Mouse (Mus musculus) kidney, adult 18-20 months (tissue): ENCODE measurements around the gene Rbfox3.

Experiments used
- DNase-seq: peaks from one replicate; pipeline ENCODE4 v3.0.0; 2021

The Rbfox3 gene

DNA sequence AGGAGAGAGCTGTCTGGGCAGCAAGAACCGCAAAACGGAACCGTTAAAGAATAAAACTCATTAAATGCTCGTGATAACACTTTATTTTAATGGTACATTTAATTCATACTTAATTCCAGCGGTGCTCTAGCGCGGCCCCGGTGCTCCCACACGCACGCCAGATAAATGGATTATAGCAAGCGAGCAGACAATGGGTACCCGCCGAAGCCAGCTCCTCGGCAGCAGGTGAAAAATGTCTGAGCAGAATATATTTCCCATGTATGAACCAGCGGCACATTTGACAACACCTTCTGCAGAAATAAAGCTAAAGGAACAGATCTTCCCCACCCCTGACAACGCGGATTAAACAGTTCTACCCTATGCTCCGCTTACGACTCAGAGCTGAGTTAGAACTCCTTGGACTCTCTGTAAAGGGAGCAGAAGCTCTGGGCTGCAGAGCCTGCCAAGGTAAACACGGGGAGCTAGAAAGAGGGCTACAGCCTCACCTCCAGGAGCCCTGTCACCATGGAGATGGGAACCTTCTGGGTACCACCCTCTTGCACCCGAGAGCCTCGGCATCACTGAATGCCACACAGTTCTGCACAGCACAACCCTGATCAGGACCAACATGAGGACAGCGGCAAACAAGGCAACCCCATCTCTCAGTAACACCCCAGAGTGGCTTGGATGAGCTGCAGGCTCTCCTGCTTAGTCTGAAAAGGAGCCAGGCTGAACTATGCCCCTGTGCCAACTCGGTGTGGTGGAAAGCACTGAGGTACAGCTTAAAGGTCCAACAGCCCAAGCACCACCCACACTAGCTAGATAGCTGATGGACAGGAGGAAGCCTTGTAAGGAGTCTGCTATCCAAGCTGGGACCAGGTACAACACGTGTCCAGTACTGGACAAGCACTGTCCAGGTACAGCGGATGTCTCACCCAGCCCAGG lies 196.5 kb downstream of the Rbfox3 start:
- DNase-seq: no peak

DNA sequence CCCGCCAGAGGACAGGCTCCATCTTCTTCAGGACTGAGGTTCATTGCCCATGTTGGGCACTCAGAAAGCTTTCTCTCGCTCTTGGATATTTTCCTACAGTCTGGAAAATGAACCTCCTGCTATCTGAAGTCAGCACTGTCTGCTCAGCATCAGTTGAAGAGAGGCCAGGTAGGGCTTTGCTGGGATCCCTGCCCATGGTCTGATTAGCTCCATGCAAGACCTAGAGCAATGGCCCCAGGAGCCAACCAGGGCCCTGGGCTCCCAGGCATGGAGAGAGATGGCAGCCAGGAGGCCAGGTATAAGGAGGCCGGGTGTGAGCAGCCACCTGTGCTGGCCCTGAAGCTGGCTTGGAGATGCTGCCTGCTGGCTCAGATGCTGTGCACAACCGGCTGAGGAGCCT lies 198.6 kb downstream of the Rbfox3 start:
- DNase-seq: no peak

DNA sequence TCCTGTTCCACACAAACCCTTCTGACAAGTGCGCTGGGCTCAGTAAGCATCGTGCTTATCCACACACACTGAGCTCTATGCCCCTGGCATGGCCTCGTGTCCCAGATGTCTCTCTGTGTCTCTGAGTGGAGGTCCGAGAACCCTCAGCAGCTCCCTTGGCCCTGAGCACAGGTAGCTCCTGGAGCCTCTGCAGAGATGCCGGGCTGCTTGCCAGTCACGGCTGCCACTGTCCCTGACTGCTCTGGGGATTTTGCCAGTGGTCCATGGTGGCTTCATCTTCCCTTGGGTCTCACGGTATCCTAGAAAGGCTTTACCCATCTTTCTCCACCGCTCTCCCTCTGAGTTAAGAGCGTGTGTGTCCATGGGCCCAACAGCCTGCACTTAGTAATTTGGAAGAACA lies 199.3 kb downstream of the Rbfox3 start:
- DNase-seq: no peak

DNA sequence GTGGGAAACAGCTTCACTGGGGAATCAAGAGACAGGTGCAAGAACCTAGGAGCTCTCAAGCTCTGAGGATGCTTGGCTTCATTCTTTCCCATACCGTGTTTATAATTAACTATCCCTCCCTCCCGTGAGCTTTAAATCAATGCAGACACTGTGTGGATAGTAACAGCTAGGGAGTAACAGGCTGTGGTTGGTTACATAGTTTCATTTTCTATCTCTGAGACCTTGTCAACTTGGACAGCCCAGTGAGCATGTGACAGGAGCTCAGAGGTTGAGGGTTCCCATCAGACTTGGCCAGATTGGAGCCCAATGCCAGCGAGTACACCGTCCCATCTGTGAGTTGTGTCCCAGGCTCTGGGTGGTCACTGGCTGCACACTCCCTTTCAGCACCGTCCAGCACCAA lies 201.4 kb downstream of the Rbfox3 start:
- no peak for DNase-seq

DNA sequence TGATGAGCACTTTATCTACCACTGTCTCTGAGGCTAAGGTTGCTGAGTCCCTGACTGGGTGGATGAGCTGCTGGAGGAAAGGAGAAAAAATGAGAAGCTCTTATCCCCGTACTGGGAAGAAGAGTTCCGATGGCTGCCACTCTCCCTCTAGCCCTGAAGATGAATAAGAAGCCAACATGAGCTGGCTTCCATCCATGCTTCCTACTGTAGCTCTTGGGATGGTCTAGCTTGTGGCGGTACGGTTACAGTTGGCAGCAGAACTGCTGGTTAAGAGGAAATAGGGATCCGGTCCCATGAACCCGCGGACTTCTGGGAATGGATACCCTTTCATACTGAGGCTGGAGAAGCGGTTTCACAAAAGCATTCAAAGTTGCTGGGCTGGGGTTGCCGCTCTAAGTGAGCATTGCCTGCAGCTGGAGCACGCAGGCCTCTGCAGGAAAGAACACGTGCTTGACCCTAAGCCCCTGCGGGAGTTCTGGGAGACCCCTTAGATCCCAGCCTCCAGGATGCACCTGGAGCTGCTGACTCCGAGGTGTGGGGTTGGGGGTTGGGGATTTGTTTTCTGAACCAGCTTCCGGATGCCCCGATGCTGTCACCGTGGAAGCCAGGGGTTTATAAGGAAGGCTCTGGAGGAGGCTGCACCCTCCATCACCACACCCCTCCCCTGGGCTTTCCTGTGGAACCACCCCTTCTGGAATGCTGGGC lies 215.0 kb downstream of the Rbfox3 start:
- DNase-seq: no peak

DNA sequence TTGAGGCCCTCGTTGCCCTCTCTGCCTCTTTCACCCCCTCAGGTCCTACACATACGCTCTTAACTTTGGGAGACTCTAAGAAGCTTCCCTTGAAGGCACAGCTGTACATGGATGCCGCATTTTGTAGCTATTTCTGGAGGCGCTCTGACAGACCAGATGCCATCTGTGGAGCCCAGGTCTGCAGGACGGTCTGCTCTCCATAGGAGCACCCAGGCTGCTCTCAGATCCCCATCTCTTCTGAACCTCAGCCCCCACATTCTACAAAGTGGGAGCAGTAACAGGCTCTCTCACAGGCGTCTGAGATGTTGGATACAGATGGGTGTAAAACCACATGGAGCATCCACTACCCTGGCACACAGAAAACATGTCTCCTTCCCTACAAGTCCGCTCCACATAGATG lies 218.1 kb downstream of the Rbfox3 start:
- no peak for DNase-seq

DNA sequence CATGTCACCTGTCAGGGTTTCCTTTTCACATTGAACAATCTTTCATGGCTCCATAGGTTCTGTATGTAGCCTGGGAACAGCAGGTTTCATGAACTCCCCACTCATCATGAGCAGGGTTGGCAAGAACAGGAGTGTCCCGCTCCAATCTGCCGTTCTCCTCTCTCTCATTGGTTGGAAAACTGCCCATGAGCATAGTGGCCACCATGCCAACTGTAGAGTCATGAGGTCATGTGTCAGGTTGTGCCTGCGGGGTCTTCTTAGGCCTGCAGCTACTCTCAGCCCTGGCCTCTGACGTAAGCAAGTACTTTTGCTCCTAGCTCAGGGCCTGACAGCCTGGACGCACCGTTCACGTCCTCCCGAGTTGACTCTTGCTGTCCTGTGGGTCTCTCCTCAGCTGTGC lies 221.1 kb downstream of the Rbfox3 start:
- no peak for DNase-seq

DNA sequence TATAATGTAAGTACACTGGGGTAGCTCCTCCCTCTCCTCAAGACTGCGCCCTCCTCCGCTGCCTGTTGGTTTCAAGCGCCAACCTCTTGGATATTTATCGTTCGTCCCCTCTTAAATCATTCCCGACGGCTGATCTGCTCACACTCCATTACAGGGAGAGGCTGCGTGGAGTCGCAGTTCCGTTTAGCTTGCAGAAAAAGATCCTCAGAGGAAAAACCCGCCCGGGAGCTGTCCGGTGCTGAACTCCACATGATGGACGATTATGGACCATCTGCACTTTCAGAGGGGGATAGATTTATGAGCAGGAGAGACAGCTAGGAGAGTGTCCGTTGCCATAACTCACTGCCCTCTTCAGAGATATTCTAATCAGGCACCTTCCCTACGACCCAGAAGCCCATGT lies 226.0 kb downstream of the Rbfox3 start:
- DNase-seq: no peak

DNA sequence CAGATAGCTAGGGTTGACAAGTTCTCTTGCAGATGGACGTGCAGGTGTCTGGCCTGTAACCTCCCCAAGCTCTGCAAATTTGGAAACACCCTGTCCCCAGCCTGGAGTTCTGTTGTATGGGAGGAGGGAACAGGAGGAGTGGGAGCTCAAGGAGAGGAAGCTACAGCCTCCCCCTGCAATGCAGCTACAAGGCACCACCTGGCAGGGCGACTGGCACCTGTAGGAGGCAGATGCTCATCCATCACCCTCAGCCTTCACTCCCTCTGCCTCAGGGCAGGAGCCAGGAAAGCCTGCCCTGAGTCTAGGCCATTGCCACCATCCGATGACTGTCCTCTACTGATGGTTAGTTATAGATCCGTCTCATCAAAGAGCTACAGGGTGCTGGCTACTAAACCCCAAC lies 226.7 kb downstream of the Rbfox3 start:
- DNase-seq: no peak

DNA sequence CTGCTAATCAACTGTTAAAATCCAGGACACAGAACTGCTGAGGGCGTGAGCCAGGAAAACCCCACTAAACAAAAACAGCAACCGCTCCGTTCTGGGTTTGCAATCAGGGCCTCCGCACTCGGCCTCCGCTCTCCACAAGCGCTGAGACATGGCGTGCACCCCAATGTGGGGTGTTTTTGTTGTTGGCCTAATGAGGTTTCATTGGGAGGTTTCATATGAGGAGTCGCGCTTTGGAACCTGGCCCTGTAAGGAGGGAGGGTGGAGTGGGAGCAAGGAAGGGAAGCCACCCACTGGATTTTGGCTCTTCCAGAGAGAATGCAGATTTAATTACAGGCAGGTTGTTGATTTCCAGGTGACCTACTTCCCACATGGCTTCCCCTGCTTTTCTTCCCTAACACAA lies 230.7 kb downstream of the Rbfox3 start:
- DNase-seq: no peak

DNA sequence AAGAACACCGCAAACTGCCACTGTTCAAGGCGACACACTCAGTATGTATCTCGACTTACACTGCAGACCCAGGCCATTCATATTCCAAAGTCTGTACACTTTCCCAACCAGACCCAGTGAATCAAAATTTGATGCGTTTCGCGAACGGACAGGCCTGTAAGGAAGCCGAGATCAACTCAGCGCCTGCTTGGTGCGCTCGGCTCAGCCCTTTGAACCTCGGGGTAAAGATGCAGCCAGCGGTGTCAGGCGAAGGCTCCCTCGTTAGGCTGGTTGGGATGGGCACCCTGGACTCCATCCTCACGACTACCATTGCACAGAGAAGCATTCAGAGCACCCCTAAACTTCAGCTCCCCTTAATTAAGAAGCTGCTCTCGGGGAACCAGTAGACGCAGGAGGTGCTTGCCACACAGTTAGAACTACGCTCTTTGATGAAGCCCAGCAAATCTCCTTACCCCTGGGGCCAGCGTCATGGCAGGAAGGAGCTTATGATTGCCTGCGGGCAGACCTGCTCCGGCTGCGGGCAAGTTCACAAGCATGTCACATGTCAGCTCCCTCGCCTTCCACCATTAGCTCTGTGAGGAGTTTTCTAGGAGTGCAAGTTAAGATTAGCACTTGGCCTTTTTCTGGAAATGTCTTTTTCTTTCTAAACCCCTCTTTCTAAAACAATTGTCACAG lies 231.5 kb downstream of the Rbfox3 start:
- DNase-seq: no peak

DNA sequence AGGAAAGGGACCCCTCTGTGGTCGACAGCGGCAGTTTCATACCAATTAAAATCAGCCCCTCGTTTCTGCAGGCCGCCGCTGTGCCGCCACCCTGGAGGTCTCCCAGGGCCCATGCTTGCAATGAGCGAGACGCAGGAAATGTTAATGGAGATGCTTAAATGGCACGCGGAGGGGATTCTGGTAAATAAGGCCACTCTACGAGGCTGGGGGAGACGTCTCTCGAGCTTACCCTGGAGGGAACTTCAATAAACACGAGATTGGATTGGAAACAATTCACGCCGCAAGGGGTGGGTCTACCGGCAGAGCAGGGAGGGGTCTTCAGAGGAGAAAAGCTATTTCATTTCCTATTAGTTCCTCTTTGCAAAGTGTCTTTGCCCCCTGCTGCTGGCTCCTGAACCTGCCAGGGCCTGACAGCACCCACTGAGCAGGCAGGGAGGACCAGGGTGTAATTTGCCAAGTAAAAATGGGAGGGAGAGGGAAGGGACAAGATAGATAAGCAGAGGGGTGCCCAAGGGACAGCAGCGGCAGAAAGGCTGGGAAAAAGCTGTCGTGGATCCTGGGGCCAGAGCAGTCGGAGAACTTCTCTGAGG lies 232.8 kb downstream of the Rbfox3 start:
- DNase-seq: no peak

DNA sequence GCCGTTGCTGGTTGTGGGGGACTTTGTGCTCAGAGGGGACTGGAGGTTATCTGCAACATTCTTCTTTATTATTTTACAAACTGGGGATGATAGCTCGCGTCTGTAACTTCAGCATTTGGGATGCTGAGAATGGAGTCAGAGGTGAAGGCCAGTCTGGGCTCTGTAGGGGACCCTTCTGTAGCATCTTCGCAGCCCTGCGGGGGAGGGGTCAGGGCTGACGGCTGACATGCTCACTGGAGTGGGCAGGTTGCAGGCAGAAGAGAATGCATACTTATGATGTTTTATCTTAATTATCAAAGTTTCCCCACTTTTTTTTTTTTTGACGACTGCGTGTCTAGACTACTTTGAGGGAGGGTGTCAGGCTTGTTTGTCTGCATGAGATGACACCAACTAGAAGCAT lies 234.1 kb downstream of the Rbfox3 start:
- DNase-seq: no peak

DNA sequence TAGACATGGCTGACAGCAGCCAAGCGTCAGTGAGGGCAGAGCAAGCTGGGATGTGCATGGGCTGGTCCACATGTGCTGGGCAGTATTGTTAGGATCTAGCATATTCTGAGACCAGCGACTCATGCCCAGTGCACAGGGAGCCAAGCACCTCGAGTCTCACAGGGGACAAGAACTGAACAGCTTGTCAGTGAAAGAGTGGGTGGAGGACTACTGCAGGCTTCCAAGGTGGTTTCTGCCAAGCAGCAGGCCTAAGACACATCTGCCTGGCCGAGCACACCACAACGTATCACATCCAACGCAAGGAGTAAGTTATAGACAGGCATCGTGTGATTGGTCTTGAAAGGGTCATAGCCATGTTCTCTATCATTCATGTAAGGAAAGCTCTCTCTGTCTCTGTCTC lies 235.0 kb downstream of the Rbfox3 start:
- no peak for DNase-seq

DNA sequence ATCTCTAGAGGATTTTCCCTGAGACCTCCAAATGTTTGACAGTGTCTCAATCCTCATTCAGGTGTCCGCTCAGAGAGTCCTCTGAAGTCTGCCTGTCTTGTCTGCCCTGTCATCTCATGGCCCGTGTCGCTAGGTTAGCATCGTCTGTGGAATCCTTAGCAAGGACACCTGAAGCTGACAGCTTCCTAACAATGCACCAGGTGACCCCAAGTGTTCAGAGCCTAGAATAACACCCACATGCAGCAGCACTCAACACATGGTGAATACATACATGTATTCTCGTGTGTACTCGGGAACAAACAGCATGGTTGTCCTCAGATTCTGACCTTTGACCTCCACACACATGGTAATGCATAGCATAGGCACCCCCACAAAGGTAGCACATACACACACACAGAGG lies 239.4 kb downstream of the Rbfox3 start:
- no peak for DNase-seq

DNA sequence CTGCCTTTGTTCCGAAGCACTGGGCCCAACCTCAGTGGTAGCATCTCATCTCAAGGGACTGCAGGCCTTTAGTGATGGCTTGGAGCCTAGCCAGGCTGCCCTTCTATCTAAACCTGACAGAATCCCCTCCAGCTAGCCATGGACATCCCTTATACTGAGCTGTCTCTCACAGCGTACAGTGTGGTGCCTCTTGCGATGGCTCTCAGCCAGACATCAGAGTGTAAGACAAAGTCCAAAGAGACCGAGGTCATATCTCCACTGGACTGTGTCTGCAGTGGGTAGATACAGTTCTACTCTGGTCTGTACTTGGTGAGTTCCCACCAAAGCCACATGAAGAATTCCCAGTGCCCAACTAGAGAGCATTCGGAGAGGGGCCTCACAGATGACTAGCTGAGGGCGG lies 240.2 kb downstream of the Rbfox3 start:
- DNase-seq: peak; percentile 19

DNA sequence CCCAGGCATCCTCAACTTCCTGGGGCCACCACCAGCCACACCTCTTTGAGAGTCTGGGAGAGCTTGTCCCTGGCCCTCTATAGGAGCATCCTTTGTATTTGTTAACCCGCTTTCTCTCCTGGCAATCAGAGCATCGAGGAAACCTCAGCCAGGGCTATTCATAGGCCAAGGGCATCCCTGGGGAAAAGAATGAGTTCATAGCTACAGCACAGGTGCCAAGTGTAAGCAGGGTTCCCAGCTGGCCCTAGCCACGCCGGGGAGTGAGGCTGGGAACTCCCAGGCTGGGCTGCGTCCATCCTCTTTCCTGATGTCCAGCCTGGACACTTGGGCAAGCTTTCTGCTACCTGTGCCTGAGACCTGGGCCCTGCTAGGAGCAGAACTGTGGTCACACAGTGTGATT lies 241.6 kb downstream of the Rbfox3 start:
- DNase-seq: no peak

DNA sequence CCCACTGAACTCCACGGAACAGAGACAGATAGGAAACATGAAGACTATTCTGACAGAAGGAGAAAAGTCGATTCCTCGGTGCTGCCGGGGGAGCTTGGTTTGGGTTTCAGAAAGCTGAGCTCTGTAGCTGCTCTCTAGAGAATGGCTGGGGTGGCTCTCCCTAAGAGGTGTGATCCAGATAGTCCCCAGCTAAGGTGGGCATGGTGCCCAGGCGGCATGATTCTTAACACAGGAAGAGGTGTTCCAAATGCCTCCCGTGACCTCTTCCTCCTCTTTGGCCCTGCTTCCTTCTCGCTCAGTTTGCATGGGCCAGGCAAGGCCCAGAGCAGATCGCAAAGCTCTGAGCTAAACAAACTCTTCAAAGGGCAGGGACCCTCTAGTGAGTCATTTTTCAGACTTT lies 243.0 kb downstream of the Rbfox3 start:
- DNase-seq: peak; percentile 38

DNA sequence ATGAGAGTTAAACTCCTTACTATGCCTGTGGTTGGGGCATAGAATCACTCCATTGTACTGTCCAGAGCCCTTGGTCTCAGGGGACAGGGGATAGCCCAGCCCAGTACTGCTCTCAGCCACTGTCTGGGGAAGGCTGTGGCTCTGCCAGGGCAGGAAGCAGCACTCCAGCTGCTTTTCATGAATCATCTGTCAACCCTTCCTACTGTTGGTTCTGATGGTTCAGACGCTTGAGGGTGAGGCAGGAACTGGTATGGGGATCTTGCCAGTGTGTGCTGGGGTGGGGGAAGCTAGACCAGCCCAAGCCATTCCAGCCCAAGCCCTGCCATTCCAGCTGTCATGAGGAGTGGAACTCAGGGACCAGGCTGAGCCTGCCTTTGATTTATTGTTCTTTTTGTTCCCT lies 243.5 kb downstream of the Rbfox3 start:
- peak; percentile 28 for DNase-seq

DNA sequence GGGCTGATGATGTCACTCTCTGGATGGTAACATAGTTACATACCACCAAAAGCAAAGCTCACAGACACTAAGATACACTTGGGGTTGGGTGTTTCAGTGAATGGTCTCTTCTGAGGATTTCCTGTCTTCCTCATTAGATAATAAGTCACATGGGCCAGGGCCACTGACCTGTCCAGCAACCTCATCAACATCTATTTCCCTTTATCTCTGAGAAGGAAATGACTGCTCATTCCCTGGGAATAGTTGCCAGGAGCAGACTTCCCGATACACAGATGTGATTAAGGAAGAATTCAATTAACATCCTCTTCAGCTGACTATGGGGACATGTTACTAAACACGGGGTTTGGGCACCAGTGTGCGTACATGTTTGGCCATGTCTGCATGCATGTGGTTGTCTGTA lies 245.2 kb downstream of the Rbfox3 start:
- DNase-seq: no peak

DNA sequence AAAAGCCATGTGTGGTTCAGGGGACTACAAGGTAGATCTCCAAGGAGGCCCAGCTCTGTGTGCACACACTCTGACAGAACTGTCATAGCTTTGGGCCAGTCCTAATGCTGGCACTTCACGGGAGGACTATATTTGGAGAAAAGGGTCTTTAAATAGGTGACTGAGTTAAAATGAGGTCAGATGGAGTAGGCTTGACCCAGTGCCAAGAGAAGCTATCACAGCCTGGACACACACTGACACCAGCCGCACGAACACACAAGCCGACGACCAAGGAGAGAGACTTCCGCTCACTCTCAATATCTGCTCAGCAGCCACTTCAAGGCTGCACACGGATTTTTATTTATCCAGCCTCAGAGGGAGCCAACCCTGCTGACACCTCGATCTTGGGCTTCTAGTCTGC lies 248.1 kb downstream of the Rbfox3 start:
- DNase-seq: no peak

DNA sequence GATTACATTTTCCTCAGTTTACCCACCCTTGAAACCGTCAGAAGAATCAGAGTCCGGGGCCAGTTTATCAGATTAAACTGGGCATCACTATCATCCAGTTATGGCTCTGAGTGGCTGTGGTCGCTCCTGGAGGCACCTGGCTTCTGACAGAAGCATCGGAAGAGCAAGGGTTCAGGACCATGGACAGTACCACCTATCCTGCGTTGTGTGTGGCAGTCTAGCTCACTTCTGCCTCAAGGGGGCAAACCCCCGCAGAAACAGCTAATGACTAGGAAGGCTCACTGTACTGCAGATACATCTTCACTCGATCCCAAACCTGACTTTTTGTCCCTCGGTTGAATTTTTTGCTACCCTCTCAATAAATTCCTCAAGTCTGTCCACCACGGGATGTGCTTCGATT lies 252.1 kb downstream of the Rbfox3 start:
- no peak for DNase-seq

DNA sequence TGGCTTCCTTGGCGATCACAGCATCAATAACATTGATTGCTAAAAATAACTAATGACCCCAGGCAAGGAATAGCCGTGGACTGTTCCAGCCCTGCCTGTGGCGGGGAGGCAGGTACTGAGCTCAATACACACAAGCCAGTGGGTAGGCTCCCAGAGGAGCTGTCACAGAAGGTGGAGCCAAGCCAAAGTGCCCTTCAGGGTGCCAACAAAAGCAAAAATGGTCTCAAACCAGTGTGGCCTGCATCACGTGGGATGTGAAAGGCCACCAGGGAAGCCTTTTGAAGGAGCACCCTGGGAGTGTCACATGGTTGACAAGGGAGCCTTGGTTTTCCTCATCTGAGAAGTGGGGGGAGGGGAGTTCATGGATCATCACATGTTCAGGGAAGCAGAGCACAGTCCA lies 255.6 kb downstream of the Rbfox3 start:
- DNase-seq: no peak
